Mouse (Mus musculus) liver, postnatal 0 days (tissue): ENCODE measurements around the gene Taf6. TPM values are rescaled to one million over a fixed set of nuclear protein-coding genes. Genes with fewer than 3 reads are reported as not detected.

ENCODE experiments used
- ATAC-seq: fragments of 200-750 bp; cut with Nextera tagmentation; 2 replicates; pipeline ENCODE4 v1.8.0; 2017; ENCODE audit warnings: mild to moderate bottlenecking, moderate library complexity
- DNase-seq: peaks from one replicate; pipeline ENCODE4 v3.0.0-alpha.2; 2016
- H3K27ac ChIP-seq: fragments of 300-500 bp; sonication (generic); 2 replicates; pipeline ENCODE4 v1.5.1; 2014; ENCODE audit warnings: antibody characterized with exemption, moderate library complexity, mild to moderate bottlenecking, low read depth
- H3K27me3 ChIP-seq: fragments of 300-500 bp; sonication (generic); 2 replicates; pipeline ENCODE4 v1.6.1; 2014; ENCODE audit warnings: low read length, control low read depth, mixed read lengths; ENCODE audit not compliant: insufficient read depth
- H3K36me3 ChIP-seq: fragments of 300-500 bp; sonication (generic); replicated peaks from 2 replicates; pipeline ENCODE4 v1.6.1; 2014; ENCODE audit warnings: mild to moderate bottlenecking, control low read depth, low read length, moderate library complexity, mixed read lengths; ENCODE audit not compliant: insufficient read depth
- H3K4me1 ChIP-seq: fragments of 300-500 bp; sonication (generic); 2 replicates; pipeline ENCODE4 v1.6.1; 2014; ENCODE audit warnings: antibody characterized with exemption, mild to moderate bottlenecking, control low read depth; ENCODE audit not compliant: insufficient read depth
- H3K4me2 ChIP-seq: fragments of 300-500 bp; sonication (generic); 2 replicates; pipeline ENCODE4 v1.6.1; 2014; ENCODE audit warnings: low read depth, mild to moderate bottlenecking, low read length, moderate library complexity, mixed read lengths
- H3K4me3 ChIP-seq: fragments of 300-500 bp; sonication (generic); 2 replicates; pipeline ENCODE4 v1.5.1; 2014; ENCODE audit warnings: low read depth, low read length
- H3K9ac ChIP-seq: fragments of 300-500 bp; sonication (generic); replicated peaks from 2 replicates; pipeline ENCODE4 v1.6.1; 2014; ENCODE audit warnings: mild to moderate bottlenecking, moderate library complexity
- H3K9me3 ChIP-seq: fragments of 300-500 bp; sonication (generic); 2 replicates; pipeline ENCODE4 v1.6.1; 2016; ENCODE audit warnings: mild to moderate bottlenecking, control low read depth, low read length, mixed read lengths
- CTCF ChIP-seq: sonication (generic); IDR thresholded peaks from 2 replicates; pipeline ENCODE4 v1.5.1; 2016; ENCODE audit warnings: antibody characterized with exemption, low read depth
- EP300 ChIP-seq: IDR thresholded peaks from 2 replicates; pipeline ENCODE4 v1.6.1; 2016; ENCODE audit warnings: antibody characterized with exemption, low read depth, mild to moderate bottlenecking
- WGBS: fragments of 180-500 bp; shearing (Covaris S2); extraction: QIAGEN DNeasy Blood & Tissue Kit; methylation state at CpG from one replicate; pipeline ENCODE4 v1.1.7; 2014; ENCODE audit not compliant: insufficient replicate concordance; 5-methylcytosine and 5-hydroxymethylcytosine counted together
- polyA plus RNA-seq: library from polyadenylated mRNA; unstranded; fragments of >200 nt; fragmentation: Nextera tagmentation; extraction: Ambion mirVana; gene quantifications from 2 replicates; pipeline ENCODE4 v1.2.1, GENCODE M21; 2015

Gene Taf6
- polyA plus RNA-seq, result 17.3 and 20.6 TPM in 2 replicates

GRCm38 (mm10) chr5:138186950-138187638 lies at the start of gene Taf6, which contains the start of gene Cnpy4:
Gene Taf6 (minus strand): TSS chr5:138187451.
Gene Cnpy4 (plus strand): TSS chr5:138187485.
- no peak for TF ChIP-seq CTCF
- TF ChIP-seq EP300, result peak; percentile 100

GRCm38 (mm10) chr5:138234224-138234623 lies 47.0 kb upstream of the Taf6 start:
- peak; percentile 56; the same call in 1 of the 2 replicates for ATAC-seq

More at GRCm38 (mm10) chr5:138186950-138187638, at the start of gene Taf6, which contains the start of gene Cnpy4:
- peak within 1 kb of the TSS; percentile 94 for H3K4me2 ChIP-seq
- peak within 1 kb of the TSS; percentile 70 for H3K27ac ChIP-seq
- under 1% methylated on average over 31 of the region's 31 CpGs for WGBS
- peak; percentile 89 for DNase-seq
- peak within 1 kb of the TSS; percentile 96 for H3K4me3 ChIP-seq
- no peaks in the 10 kb centered on the region for H3K27me3 ChIP-seq
- peaks cover 20% of the 10 kb centered on the region for H3K36me3 ChIP-seq
- peak; percentile 91 for ATAC-seq
- peak within 1 kb of the TSS; percentile 94 for H3K9ac ChIP-seq
- H3K9me3 ChIP-seq, result no peaks in the 10 kb centered on the region
- H3K4me1 ChIP-seq, result peaks cover 16% of the 10 kb centered on the region

DNA sequence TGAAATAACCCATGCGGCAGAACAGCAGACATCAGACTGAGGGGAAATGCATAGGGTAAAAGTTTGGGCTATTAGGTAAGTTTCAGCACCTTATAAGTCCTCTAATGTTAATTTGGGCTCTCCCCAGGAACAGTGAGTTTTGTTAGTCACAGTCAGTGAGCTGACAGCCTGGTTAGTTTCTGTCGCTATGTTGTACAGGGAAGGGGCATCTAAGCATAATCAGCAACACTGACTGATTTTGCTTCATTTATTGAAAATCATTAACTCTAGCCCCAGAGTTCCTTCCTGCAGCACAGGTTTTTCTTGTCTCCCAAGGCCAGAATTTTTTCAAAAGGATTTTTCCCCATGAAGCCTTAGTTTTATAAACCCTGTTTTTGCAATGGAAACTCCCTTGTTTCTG lies 46.5 kb upstream of the Taf6 start:
- Histone ChIP-seq H3K4me2 (no peak overlapping the region), H3K4me1 (peaks cover 11% of the 10 kb centered on the region), H3K9ac (no peak overlapping the region), H3K36me3 (no peaks in the 10 kb centered on the region), H3K27me3 (no peaks in the 10 kb centered on the region), H3K9me3 (no peaks in the 10 kb centered on the region), H3K4me3 (no peak overlapping the region), H3K27ac (no peak overlapping the region)
- no peak for ATAC-seq
- 80% methylated on average over 2 of the region's 2 CpGs for WGBS
- no peak for DNase-seq
- TF ChIP-seq EP300 (no peak), CTCF (no peak)

More at GRCm38 (mm10) chr5:138234224-138234623, 47.0 kb upstream of the Taf6 start:
- H3K4me1 ChIP-seq, result peaks cover 11% of the 10 kb centered on the region
- no peak overlapping the region for H3K4me2 ChIP-seq
- H3K9ac ChIP-seq, result no peak overlapping the region
- no peaks in the 10 kb centered on the region for H3K9me3 ChIP-seq
- 0 out of 2 replicates have a peak overlapping the region, but pooled peaks have one; percentile 52 for H3K27ac ChIP-seq
- H3K4me3 ChIP-seq, result no peak overlapping the region
- no peak for DNase-seq
- H3K27me3 ChIP-seq, result no peaks in the 10 kb centered on the region
- no peak for TF ChIP-seq EP300
- TF ChIP-seq CTCF, result no peak
- no peaks in the 10 kb centered on the region for H3K36me3 ChIP-seq

GRCm38 (mm10) chr5:138229511-138229910 lies 42.3 kb upstream of the Taf6 start:
- TF ChIP-seq CTCF (no peak), EP300 (no peak)
- Histone ChIP-seq H3K9ac (no peak overlapping the region), H3K27ac (no peak overlapping the region), H3K4me1 (peaks cover 13% of the 10 kb centered on the region), H3K36me3 (no peaks in the 10 kb centered on the region), H3K9me3 (no peaks in the 10 kb centered on the region), H3K4me2 (no peak overlapping the region), H3K4me3 (no peak overlapping the region), H3K27me3 (no peaks in the 10 kb centered on the region)
- WGBS, result 78% methylated on average over 3 of the region's 3 CpGs
- DNase-seq, result no peak
- ATAC-seq, result no peak

DNA sequence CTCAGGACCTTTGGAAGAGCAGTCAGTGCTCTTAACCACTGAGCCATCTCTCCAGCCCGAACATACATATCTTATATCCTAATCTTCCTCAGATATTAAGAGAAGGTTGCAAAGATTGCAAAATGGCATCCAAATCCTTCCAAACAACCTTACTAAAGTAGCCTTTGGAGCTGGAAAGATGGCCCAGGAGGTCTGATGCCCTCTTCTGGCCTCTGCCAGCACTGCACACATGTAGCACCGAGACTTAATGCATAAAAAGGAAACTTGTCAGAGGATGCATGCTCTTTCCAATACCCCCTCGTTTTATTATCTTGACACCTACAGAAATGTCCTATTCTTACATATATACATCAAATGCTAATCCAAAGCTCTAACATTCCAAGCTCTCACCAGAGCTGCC lies 40.8 kb upstream of the Taf6 start:
- ATAC-seq (no peak), DNase-seq (peak; percentile 39)
- Histone ChIP-seq H3K4me1 (peaks cover 4% of the 10 kb centered on the region), H3K9me3 (no peaks in the 10 kb centered on the region), H3K4me3 (no peak overlapping the region), H3K36me3 (no peaks in the 10 kb centered on the region), H3K27me3 (no peaks in the 10 kb centered on the region), H3K9ac (no peak overlapping the region), H3K27ac (no peak overlapping the region), H3K4me2 (no peak overlapping the region)
- WGBS, result 36% methylated on average over 3 of the region's 3 CpGs
- TF ChIP-seq EP300 (no peak), CTCF (peak; percentile 61)

DNA sequence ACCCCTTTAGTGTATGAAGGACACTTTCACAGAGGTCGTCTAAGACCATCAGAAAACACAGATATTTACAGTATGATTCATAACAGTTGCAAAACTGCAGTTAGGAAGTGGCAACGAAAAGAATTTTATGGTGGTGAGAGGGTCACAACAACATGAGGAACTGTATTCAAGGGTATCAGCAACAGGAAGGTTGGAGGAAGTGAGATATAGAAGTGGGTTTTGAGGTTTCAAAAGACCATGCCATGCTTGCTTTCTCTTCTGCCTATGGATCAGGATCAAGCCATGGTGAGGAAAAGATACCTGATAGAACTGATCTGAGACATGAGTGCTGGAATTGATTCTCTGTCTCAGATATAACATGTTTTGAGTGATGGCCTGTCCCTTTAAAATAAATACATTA lies 40.1 kb upstream of the Taf6 start:
- no peaks in the 10 kb centered on the region for H3K36me3 ChIP-seq
- TF ChIP-seq CTCF (no peak), EP300 (peak; percentile 39; the same call in 1 of the 2 replicates)
- no peaks in the 10 kb centered on the region for H3K27me3 ChIP-seq
- no peak overlapping the region for H3K9ac ChIP-seq
- no peak overlapping the region for H3K4me2 ChIP-seq
- ATAC-seq, result no peak
- WGBS, result 21% methylated on average over 2 of the region's 2 CpGs
- H3K4me1 ChIP-seq, result peaks cover 4% of the 10 kb centered on the region
- H3K4me3 ChIP-seq, result no peak overlapping the region
- H3K9me3 ChIP-seq, result no peaks in the 10 kb centered on the region
- H3K27ac ChIP-seq, result no peak overlapping the region
- DNase-seq, result no peak
